Mouse (Mus musculus): Measurements from ENCODE around the gene Olfr1348.
A peak's percentile ranks its signal among the peaks of the same experiment; 100 is the strongest.
"Not testable (repeated sequence)": the region's sequence is repeated elsewhere in the genome, so short reads cannot be mapped to it uniquely, and the experiment has no call there.

The Olfr1348 gene

DNA sequence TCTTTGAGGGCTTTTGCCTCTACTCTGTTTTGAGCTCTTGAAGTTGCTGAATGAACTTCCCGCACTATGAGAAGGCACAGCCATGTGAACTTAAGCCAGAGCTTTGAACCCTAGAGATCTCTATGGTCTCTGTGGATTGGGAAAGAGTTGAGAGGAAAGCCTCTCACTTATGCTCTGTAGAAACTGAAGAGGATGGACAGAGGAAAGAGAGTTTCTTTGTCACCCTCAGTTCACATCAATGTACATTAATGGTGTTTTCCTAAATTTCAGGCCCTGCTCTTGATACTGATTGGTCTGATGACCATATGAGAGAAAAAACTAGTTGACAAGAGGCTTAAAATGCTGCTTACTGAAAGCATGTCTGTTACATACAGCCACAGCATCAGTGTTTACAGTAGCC is at the start of gene Olfr1348:
Gene Olfr1348 (minus strand): TSS at position 101 of the 400 bp plus-strand sequence.
- no peak for DNase-seq

GRCm38 (mm10) chr7:6526141-6526540 is 17.6 kb upstream of the Olfr1348 start:
- peak; percentile 4 for DNase-seq

DNA sequence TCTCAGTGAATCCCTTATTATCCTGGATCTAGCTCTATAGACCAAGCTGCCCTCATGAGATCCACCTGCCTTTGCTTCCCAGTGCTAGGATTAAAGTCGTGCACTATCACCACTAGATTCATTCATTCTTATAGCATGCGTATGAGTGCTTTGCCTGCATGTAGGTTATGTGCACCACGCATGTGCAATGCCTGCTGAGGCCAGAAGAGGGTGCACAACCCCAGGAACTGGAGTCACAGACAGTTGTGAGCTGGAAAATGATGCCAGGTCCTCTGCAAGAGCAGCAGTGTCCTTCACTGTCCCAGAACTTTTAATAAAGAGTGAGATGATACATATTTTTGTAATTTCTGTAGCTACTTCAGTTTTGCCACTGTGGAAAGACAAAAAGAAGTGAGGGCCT is 16.5 kb upstream of the Olfr1348 start:
- DNase-seq, result no peak

GRCm38 (mm10) chr7:6522850-6523249 is 14.3 kb upstream of the Olfr1348 start, which contains the start of gene Olfr1349:
Gene Olfr1349, minus strand, starts transcription at chr7:6522950.
- DNase-seq, result no peak

DNA sequence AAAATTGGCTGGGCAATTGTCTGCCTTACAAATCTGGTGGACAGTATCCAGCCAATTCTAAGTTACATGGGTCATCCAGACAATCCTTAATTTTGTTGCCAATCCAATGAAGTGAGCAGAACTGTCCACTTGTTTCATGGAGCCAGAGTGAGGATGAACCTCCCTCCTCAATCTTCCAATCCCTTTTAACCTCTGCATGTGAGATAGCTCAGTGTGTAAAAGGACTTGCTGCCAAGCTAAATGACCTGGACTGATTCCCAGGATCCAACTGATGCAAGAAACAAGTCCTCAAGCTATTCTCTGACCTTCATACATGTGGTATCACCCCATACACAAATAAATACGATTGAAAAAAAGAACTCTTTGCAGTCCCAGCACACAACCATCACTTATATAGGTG is 13.1 kb upstream of the Olfr1348 start:
- no peak for DNase-seq

DNA sequence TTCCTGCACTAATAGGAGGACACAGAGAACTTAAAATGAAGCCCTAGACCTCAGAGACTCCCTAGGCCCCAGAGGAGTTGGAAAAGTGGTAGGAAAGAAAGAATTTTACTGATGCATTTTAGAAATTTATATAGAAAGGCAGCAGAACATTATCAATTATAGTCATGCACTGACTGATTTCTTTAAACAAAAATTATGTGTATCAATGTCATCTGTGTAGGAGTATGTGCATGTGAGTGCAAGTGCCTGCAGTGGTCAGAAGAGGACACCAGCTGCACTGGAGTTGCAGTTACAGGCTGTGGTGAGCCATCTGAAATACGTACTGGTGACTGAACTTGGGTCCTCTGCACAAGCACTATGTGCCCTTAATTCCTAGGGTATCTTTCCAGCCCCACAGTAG is 8.9 kb downstream of the Olfr1348 start, which contains the start of gene Olfr1347:
Gene Olfr1347 (minus strand): TSS at position 101 of the 400 bp plus-strand sequence.
- no peak for DNase-seq

GRCm38 (mm10) chr7:6486841-6487240 is 21.7 kb downstream of the Olfr1348 start, which contains the start of gene Olfr5:
Gene Olfr5, minus strand, starts transcription at chr7:6486941.
- DNase-seq, result no peak

GRCm38 (mm10) chr7:6477633-6478032 is 30.9 kb downstream of the Olfr1348 start:
- not testable (repeated sequence) for DNase-seq

DNA sequence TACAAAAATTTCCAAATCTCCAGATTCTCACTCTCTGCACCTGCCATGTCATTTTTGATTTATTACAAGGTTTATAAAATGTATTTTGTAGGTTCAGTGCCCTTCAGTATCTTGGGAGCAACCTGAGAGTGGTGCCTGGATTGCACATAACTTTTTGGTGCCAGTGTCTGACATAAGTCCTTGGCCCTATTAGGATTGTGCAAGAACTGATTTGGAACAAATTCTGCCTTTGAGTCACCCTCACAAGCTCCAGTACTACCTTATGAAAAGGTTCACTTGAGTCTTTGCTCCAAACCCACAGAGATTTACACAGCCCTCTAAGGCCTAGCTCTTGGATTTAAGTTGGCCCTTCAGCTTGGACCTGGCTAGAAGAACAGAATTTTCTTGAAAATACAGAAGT is 41.6 kb downstream of the Olfr1348 start, which contains the start of gene Olfr1346:
Gene Olfr1346 (plus strand): TSS at position 151 of the 400 bp plus-strand sequence.
- no peak for DNase-seq

GRCm38 (mm10) chr7:6456399-6456798 is 52.1 kb downstream of the Olfr1348 start:
- DNase-seq, result peak; percentile 34

- DNase-seq, result no peak
Observed at GRCm38 (mm10) chr7:6455868-6456267, 52.7 kb downstream of the Olfr1348 start, which contains the start of gene Olfr1336. Gene Olfr1336, plus strand, starts transcription at chr7:6456168.

Measured in embryo, embryonic 11 days (tissue).